Mouse (Mus musculus) thymus, postnatal 0 days (tissue): ENCODE results near the gene Sez6l. TPM values are rescaled to one million over a fixed set of nuclear protein-coding genes. Genes with fewer than 3 reads are reported as not detected.

Experiments
- DNase-seq: peaks from one replicate; pipeline ENCODE4 v3.0.0-alpha.2; 2015; ENCODE audit warnings: low spot score
- polyA plus RNA-seq: library from polyadenylated mRNA; unstranded; fragments of >200 nt; fragmentation: Nextera tagmentation; extraction: Ambion mirVana; gene quantifications from 2 replicates; pipeline ENCODE4 v1.2.1, GENCODE M21; 2015

The Sez6l gene
- polyA plus RNA-seq, 1 experiment from 2014 or later, result 0.25 TPM

- no peak for DNase-seq
Observed at GRCm38 (mm10) chr5:112498921-112499917, 77.8 kb downstream of the Sez6l start.

GRCm38 (mm10) chr5:112496753-112497369, 80.1 kb downstream of the Sez6l start:
- no peak for DNase-seq

GRCm38 (mm10) chr5:112493492-112493891, 83.5 kb downstream of the Sez6l start:
- DNase-seq, result no peak

- DNase-seq, result no peak
Observed at GRCm38 (mm10) chr5:112491489-112491888, 85.5 kb downstream of the Sez6l start.

- no peak for DNase-seq
Observed at GRCm38 (mm10) chr5:112488101-112488776, 88.7 kb downstream of the Sez6l start.

- no peak for DNase-seq
Observed at GRCm38 (mm10) chr5:112487504-112487903, 89.5 kb downstream of the Sez6l start.

GRCm38 (mm10) chr5:112486415-112486814, 90.6 kb downstream of the Sez6l start:
- DNase-seq, result no peak

- no peak for DNase-seq
Observed at GRCm38 (mm10) chr5:112484924-112485715, 91.9 kb downstream of the Sez6l start.

GRCm38 (mm10) chr5:112483030-112483429, 94.0 kb downstream of the Sez6l start:
- no peak for DNase-seq

GRCm38 (mm10) chr5:112482551-112482950, 94.4 kb downstream of the Sez6l start:
- DNase-seq, result no peak

GRCm38 (mm10) chr5:112481946-112482410, 95.0 kb downstream of the Sez6l start:
- no peak for DNase-seq

GRCm38 (mm10) chr5:112473453-112473852, 103.5 kb downstream of the Sez6l start:
- no peak for DNase-seq

GRCm38 (mm10) chr5:112470144-112470543, 106.8 kb downstream of the Sez6l start:
- peak; percentile 27 for DNase-seq

- DNase-seq, result no peak
Observed at GRCm38 (mm10) chr5:112468986-112469581, 107.9 kb downstream of the Sez6l start.

GRCm38 (mm10) chr5:112466331-112466730, 110.7 kb downstream of the Sez6l start:
- DNase-seq, result no peak

- no peak for DNase-seq
Observed at GRCm38 (mm10) chr5:112459903-112460302, 117.1 kb downstream of the Sez6l start.

GRCm38 (mm10) chr5:112454966-112455555, 121.9 kb downstream of the Sez6l start:
- no peak for DNase-seq

- DNase-seq, result no peak
Observed at GRCm38 (mm10) chr5:112453088-112453487, 123.9 kb downstream of the Sez6l start.

- DNase-seq, result no peak
Observed at GRCm38 (mm10) chr5:112448747-112449440, 128.1 kb downstream of the Sez6l start, which contains the start of gene Gm6588. TSS of gene Gm6588 (plus strand) at chr5:112449426.
